Mouse (Mus musculus): ENCODE results near the gene Peak1. TPM values are rescaled to one million over a fixed set of nuclear protein-coding genes. Genes with fewer than 3 reads are reported as not detected.

Peak1 gene
- polyA plus RNA-seq, 1 experiment from 2014 or later: 13.8 TPM

- Histone ChIP-seq H3K36me3 (peaks cover 7% of the 10 kb centered on the region), H3K9ac (no peak overlapping the region), H3K27me3 (replicated peaks) (no peaks in the 10 kb centered on the region), H3K4me3 (replicated peaks) (no peak overlapping the region), H3K9me3 (peaks cover 5% of the 10 kb centered on the region; the same call in 1 of the 2 replicates), H3K27ac (no peak overlapping the region), H3K4me1 (0 out of 2 replicates have a peak, but pooled peaks cover 6% of the 10 kb centered on the region), H3K4me2 (no peak overlapping the region)
- ATAC-seq (ENCODE audit: insufficient read depth, low FRiP score, low read depth): no peak
- 81% methylated on average over 22 of the region's 22 CpGs for WGBS
Measured at GRCm38 (mm10) chr9:56259790-56260494, 157.9 kb downstream of the Peak1 start.

- Histone ChIP-seq H3K36me3 (peaks cover 7% of the 10 kb centered on the region), H3K4me1 (0 out of 2 replicates have a peak, but pooled peaks cover 6% of the 10 kb centered on the region), H3K27me3 (replicated peaks) (no peaks in the 10 kb centered on the region), H3K4me2 (no peak overlapping the region), H3K27ac (no peak overlapping the region), H3K9ac (no peak overlapping the region), H3K4me3 (replicated peaks) (no peak overlapping the region), H3K9me3 (peaks cover 5% of the 10 kb centered on the region; the same call in 1 of the 2 replicates)
- 93% methylated on average over 10 of the region's 10 CpGs for WGBS
- no peak for ATAC-seq (ENCODE audit: insufficient read depth, low FRiP score, low read depth)
Measured at GRCm38 (mm10) chr9:56258261-56258790, 159.5 kb downstream of the Peak1 start.

GRCm38 (mm10) chr9:56257227-56258000 lies 160.5 kb downstream of the Peak1 start:
- H3K4me2 ChIP-seq: no peak overlapping the region
- ATAC-seq (ENCODE audit: insufficient read depth, low FRiP score, low read depth): no peak
- H3K27me3 ChIP-seq (replicated peaks): no peaks in the 10 kb centered on the region
- H3K27ac ChIP-seq: no peak overlapping the region
- WGBS: 86% methylated on average over 20 of the region's 20 CpGs
- H3K9me3 ChIP-seq: peaks cover 5% of the 10 kb centered on the region; the same call in 1 of the 2 replicates
- H3K4me3 ChIP-seq (replicated peaks): no peak overlapping the region
- H3K9ac ChIP-seq: no peak overlapping the region
- H3K36me3 ChIP-seq: peaks cover 7% of the 10 kb centered on the region
- H3K4me1 ChIP-seq: 0 out of 2 replicates have a peak, but pooled peaks cover 4% of the 10 kb centered on the region

GRCm38 (mm10) chr9:56255676-56256432 lies 162.0 kb downstream of the Peak1 start:
- WGBS: 82% methylated on average over 6 of the region's 6 CpGs
- H3K4me2 ChIP-seq: no peak overlapping the region
- peaks cover 5% of the 10 kb centered on the region; the same call in 1 of the 2 replicates for H3K9me3 ChIP-seq
- H3K36me3 ChIP-seq: peaks cover 7% of the 10 kb centered on the region
- H3K4me1 ChIP-seq: 0 out of 2 replicates have a peak, but pooled peaks cover 4% of the 10 kb centered on the region
- no peak overlapping the region for H3K9ac ChIP-seq
- no peaks in the 10 kb centered on the region for H3K27me3 ChIP-seq (replicated peaks)
- no peak overlapping the region for H3K4me3 ChIP-seq (replicated peaks)
- no peak for ATAC-seq (ENCODE audit: insufficient read depth, low FRiP score, low read depth)
- H3K27ac ChIP-seq: no peak overlapping the region

DNA sequence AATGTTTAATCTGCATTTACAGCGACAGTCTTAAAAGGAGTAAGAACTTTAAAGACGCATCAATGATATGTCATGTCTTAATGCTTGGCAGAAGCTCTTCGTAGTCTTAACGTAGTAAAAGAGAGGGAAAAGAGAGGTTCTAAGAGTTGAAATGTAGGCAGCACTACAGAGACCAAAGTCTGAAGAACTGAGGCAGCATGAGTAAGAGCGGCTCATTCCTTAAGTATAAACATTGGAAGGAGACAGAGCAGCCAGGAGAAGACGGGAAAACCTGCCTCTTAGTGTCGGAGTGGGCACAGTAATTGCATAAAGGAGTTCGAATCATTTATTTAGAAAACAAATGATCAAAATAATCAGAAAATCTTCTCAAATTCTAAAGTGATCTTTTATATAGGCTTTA lies 173.5 kb downstream of the Peak1 start:
- Histone ChIP-seq H3K4me1 (no peaks in the 10 kb centered on the region), H3K9ac (no peak overlapping the region), H3K9me3 (no peaks in the 10 kb centered on the region), H3K27me3 (replicated peaks) (no peaks in the 10 kb centered on the region), H3K4me3 (replicated peaks) (no peak overlapping the region), H3K36me3 (no peaks in the 10 kb centered on the region), H3K27ac (no peak overlapping the region), H3K4me2 (no peak overlapping the region)
- ATAC-seq (ENCODE audit: insufficient read depth, low FRiP score, low read depth): no peak
- 65% methylated on average over 8 of the region's 8 CpGs for WGBS

- Histone ChIP-seq H3K4me3 (replicated peaks) (no peak overlapping the region), H3K27me3 (replicated peaks) (no peaks in the 10 kb centered on the region), H3K4me2 (0 out of 2 replicates have a peak overlapping the region, but pooled peaks have one; percentile 30), H3K9me3 (no peaks in the 10 kb centered on the region), H3K36me3 (no peaks in the 10 kb centered on the region), H3K9ac (no peak overlapping the region), H3K4me1 (no peaks in the 10 kb centered on the region), H3K27ac (0 out of 2 replicates have a peak overlapping the region, but pooled peaks have one; percentile 36)
- ATAC-seq (ENCODE audit: insufficient read depth, low FRiP score, low read depth): peak; percentile 84
- 64% methylated on average over 7 of the region's 7 CpGs for WGBS
Measured at GRCm38 (mm10) chr9:56243885-56244284, 174.0 kb downstream of the Peak1 start.

DNA sequence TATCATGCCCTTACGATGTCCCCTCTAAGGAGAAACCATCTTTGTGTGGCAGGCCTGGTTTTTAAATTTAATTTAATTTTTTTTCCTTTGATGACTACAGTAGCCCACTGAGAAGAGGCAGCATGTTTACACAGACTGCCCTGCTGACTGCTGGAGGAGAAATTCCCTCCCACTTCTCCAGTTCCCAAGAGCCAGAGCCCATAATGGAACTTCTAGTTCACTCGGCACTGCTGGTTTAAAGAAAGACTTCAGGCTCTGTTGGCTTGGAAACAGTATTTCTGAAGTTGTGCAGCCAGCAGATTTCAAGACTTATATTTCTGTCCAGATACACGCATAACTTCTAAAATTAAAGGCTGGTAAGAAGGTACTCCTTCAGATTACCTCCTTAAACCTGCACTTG lies 175.2 kb downstream of the Peak1 start:
- Histone ChIP-seq H3K9me3 (no peaks in the 10 kb centered on the region), H3K4me3 (replicated peaks) (no peak overlapping the region), H3K9ac (no peak overlapping the region), H3K27ac (peak overlapping the region; percentile 45), H3K4me2 (peak overlapping the region; percentile 30; the same call in 1 of the 2 replicates), H3K4me1 (no peaks in the 10 kb centered on the region), H3K36me3 (no peaks in the 10 kb centered on the region), H3K27me3 (replicated peaks) (no peaks in the 10 kb centered on the region)
- ATAC-seq (ENCODE audit: insufficient read depth, low FRiP score, low read depth): no peak
- 52% methylated on average over 3 of the region's 3 CpGs for WGBS

- Histone ChIP-seq H3K9me3 (no peaks in the 10 kb centered on the region), H3K4me3 (replicated peaks) (no peak overlapping the region), H3K4me1 (no peaks in the 10 kb centered on the region), H3K27ac (no peak overlapping the region), H3K36me3 (no peaks in the 10 kb centered on the region), H3K9ac (no peak overlapping the region), H3K27me3 (replicated peaks) (no peaks in the 10 kb centered on the region), H3K4me2 (no peak overlapping the region)
- no peak for ATAC-seq (ENCODE audit: insufficient read depth, low FRiP score, low read depth)
- 93% methylated on average over 5 of the region's 5 CpGs for WGBS
Measured at GRCm38 (mm10) chr9:56241076-56241475, 176.8 kb downstream of the Peak1 start.

DNA sequence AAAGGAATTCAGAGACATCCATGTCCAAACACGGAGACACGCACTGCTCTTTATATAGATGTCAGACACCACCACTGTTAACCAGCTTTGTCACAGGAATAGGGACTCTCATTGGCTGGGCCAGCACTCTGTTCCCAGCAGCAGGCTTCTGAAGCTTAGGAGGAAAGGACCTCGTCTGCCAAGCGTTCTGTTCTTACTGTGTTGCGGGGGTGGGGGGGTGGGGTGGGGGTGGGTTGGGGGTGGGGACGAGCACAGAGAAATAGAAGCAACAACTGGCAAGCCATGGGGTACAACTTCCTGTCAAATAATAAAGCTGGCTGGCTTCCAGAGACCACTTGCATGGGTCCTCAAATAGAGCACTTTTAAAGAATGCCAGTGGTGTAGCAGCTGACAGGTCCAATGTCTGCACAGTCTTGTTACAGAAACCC lies 182.0 kb downstream of the Peak1 start:
- WGBS: 44% methylated on average over 6 of the region's 6 CpGs
- no peak for ATAC-seq (ENCODE audit: insufficient read depth, low FRiP score, low read depth)
- H3K4me2 ChIP-seq: no peak overlapping the region

DNA sequence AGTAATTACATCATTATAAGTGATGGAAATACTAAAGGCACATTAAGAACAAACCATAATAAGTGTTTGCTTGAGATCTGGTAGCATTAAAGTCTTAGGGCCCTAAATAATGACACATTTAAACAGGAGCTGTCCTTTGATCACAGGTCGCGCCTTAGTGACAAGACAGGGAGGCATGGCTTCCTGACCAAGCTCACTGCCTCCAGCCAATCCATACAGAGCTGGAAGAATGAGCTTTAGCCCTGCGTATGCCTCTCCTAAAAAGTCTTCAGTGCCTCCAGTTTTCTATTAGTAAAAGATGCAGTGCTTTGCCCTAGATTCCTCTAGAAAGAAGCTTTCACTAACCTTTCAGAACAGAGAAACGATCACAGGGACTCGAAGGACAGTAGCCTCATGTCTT lies 182.6 kb downstream of the Peak1 start:
- H3K27me3 ChIP-seq (replicated peaks): no peaks in the 10 kb centered on the region
- no peak overlapping the region for H3K4me2 ChIP-seq
- 79% methylated on average over 5 of the region's 5 CpGs for WGBS
- H3K36me3 ChIP-seq: no peaks in the 10 kb centered on the region
- H3K9ac ChIP-seq: no peak overlapping the region
- ATAC-seq (ENCODE audit: insufficient read depth, low FRiP score, low read depth): no peak
- no peaks in the 10 kb centered on the region for H3K9me3 ChIP-seq
- 0 out of 2 replicates have a peak overlapping the region, but pooled peaks have one; percentile 23 for H3K27ac ChIP-seq
- H3K4me1 ChIP-seq: 0 out of 2 replicates have a peak, but pooled peaks cover 6% of the 10 kb centered on the region
- no peak overlapping the region for H3K4me3 ChIP-seq (replicated peaks)

More for the DNA sequence above, 182.0 kb downstream of the Peak1 start:
- Histone ChIP-seq H3K4me3 (replicated peaks) (no peak overlapping the region), H3K27me3 (replicated peaks) (no peaks in the 10 kb centered on the region), H3K9me3 (no peaks in the 10 kb centered on the region), H3K4me1 (0 out of 2 replicates have a peak, but pooled peaks cover 6% of the 10 kb centered on the region), H3K9ac (no peak overlapping the region), H3K27ac (no peak overlapping the region), H3K36me3 (no peaks in the 10 kb centered on the region)

DNA sequence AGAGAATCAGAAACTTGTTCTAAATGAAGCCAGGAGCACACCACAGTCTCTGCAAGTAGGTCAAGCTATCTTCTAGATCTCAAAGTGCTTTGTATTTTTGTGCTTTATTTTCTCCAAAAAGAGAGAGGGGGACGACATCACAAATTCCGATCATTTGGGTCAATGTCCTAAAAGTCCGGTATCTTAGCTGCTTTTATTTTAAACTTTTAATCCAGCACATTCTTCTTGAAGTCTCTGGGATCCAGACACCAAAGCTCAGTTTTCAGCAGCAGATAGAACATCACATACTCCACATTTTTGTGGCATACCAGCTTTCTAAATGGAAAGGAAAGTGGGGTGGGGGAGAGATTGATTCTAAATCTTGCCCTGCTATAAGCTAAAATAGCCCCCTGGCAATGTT lies 183.3 kb downstream of the Peak1 start:
- no peak overlapping the region for H3K9ac ChIP-seq
- no peak for ATAC-seq (ENCODE audit: insufficient read depth, low FRiP score, low read depth)
- H3K36me3 ChIP-seq: no peaks in the 10 kb centered on the region
- H3K4me3 ChIP-seq (replicated peaks): no peak overlapping the region
- H3K4me1 ChIP-seq: 0 out of 2 replicates have a peak, but pooled peaks cover 6% of the 10 kb centered on the region
- 66% methylated on average over 3 of the region's 3 CpGs for WGBS
- H3K4me2 ChIP-seq: no peak overlapping the region
- H3K27me3 ChIP-seq (replicated peaks): no peaks in the 10 kb centered on the region
- no peaks in the 10 kb centered on the region for H3K9me3 ChIP-seq
- H3K27ac ChIP-seq: no peak overlapping the region
